Mouse (Mus musculus): Measurements from ENCODE around the gene Vps4b. TPM values are rescaled to one million over a fixed set of nuclear protein-coding genes. Genes with fewer than 3 reads are reported as not detected.

Vps4b gene
- polyA plus RNA-seq (2012; rRNA removed), result 23.2 and 25.4 TPM in 2 replicates

DNA sequence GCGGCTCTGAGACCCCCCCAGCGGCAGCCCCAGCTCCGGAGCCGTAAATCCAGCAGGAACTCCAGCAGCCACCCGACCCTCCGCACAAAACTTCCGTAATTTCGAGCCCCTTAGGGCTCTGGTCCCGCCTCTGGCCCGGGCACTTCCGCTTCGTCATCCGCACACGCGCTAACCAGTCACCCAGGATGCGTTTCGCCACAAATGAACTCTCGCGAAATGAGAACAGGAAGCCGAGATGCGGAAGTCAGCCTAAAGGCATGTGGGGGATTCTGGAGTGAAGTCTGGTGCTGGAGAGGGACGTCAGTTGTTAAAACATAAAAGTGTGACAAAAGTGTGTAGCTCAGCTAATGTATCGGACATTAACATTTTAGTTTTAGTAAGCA, at the start of gene Vps4b:
Gene Vps4b (minus strand): TSS at position 187 of the 383 bp plus-strand sequence.

DNA sequence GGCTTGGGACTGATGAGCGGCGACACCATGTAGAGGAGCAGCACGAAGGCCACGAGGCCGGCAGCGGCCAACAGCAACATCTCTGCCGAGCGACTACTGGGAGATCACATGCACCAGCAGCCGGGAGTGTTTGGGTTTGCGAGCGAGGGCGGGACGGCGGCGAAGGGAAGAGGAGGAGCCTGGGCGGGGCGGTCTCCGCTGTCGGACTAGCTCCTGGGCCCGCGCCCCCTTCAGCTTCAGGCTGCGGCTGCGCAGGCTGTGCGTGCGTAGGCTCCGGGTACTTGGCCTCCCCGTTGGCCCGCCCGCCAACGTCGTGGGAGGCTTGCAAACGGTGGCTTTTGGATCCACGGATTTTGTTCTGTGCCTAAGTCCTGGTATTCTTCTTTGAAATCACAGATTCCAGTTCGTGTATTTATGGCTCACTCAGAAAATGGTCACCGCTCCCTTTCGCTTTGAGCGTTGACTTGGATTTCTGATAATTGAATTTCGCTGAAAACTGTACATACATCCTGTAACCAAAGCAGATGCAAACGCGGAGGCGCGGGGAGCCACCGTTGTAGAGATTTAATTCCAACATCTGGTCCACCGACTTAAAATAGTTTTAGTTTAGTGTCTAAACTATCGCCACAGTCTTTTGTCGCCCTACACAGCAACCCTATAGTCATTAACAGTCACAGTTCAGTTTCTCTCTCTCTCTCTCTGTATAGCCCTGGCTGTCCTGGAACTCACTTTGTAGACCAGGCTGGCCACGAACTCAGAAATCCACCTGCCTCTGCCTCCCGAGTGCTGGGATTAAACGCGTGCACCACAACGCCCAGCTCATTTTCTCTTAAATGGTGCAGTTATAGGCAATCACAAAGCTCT, 36.7 kb downstream of the Vps4b start, which contains the start of gene Kdsr:
Gene Kdsr (minus strand): TSS at position 156 of the 864 bp plus-strand sequence.

Other genes with a start within 250 kb of the Vps4b start
- gene Bcl2, start 82.5 kb downstream of the Vps4b start, polyA plus RNA-seq (2012; rRNA removed), result 4.3 and 4.7 TPM in 2 replicates
- gene Kdsr, start 37.0 kb downstream of the Vps4b start, polyA plus RNA-seq (2012; rRNA removed), result 12.0 and 12.2 TPM in 2 replicates
- gene Serpinb5, start 64.4 kb upstream of the Vps4b start, polyA plus RNA-seq (2012; rRNA removed), result 0.07 and 0.14 TPM in 2 replicates
- gene Serpinb12, start 137.7 kb upstream of the Vps4b start, polyA plus RNA-seq (2012; rRNA removed), result not detected in 2 replicates
- gene Serpinb13, start 184.3 kb upstream of the Vps4b start, polyA plus RNA-seq (2012; rRNA removed), result not detected in 2 replicates